Mouse (Mus musculus) heart, embryonic 14.5 days (tissue): Measurements from ENCODE around the gene Fam3c. TPM values are rescaled to one million over a fixed set of nuclear protein-coding genes. Genes with fewer than 3 reads are reported as not detected.

Source experiments
- ATAC-seq: fragments of 200-750 bp; cut with Nextera tagmentation; 2 replicates; pipeline ENCODE4 v1.8.0; 2017; ENCODE audit warnings: low read depth, moderate TSS enrichment; ENCODE audit not compliant: insufficient number of reproducible peaks, insufficient read depth, low FRiP score
- H3K27ac ChIP-seq, 2 experiments: fragments of 200-500 bp in 1 of 2; fragments of 300-500 bp in 1 of 2; sonication (generic) in 1 of 2; replicated peaks in 1 of 2; 2 replicates each; pipeline ENCODE4 v1.5.1; 2012 to 2014; ENCODE audit warnings: low read depth in 2 of 2, low read length in 2 of 2, control low read depth in 1 of 2, mild to moderate bottlenecking in 1 of 2, mixed read lengths in 1 of 2; ENCODE audit not compliant: control insufficient read depth in 1 of 2, insufficient read depth in 1 of 2
- H3K27me3 ChIP-seq: fragments of 300-500 bp; sonication (generic); 2 replicates; pipeline ENCODE4 v1.6.1; 2014; ENCODE audit warnings: mild to moderate bottlenecking, low read length, control low read depth; ENCODE audit not compliant: control insufficient read depth, insufficient read depth
- H3K36me3 ChIP-seq: fragments of 300-500 bp; sonication (generic); 2 replicates; pipeline ENCODE4 v1.6.1; 2014; ENCODE audit warnings: mild to moderate bottlenecking, control low read depth, low read length, mixed read lengths; ENCODE audit not compliant: control insufficient read depth, insufficient read depth
- H3K4me1 ChIP-seq, 2 experiments: fragments of 200-500 bp in 1 of 2; fragments of 300-500 bp in 1 of 2; sonication (generic) in 1 of 2; 2 replicates each; pipeline ENCODE4 v1.6.1; 2012 to 2014; ENCODE audit warnings: low read length in 2 of 2, control low read depth in 1 of 2, mixed read lengths in 1 of 2; ENCODE audit not compliant: control insufficient read depth in 2 of 2, insufficient read depth in 2 of 2
- H3K4me2 ChIP-seq: fragments of 300-500 bp; sonication (generic); 2 replicates; pipeline ENCODE4 v1.6.1; 2014; ENCODE audit warnings: mild to moderate bottlenecking, low read length
- H3K4me3 ChIP-seq, 2 experiments: fragments of 200-500 bp in 1 of 2; fragments of 300-500 bp in 1 of 2; sonication (generic) in 1 of 2; 2 replicates each; pipeline ENCODE4 v1.5.1; 2012 to 2014; ENCODE audit warnings: low read length in 2 of 2, mild to moderate bottlenecking in 2 of 2, control low read depth in 1 of 2, low read depth in 1 of 2, moderate library complexity in 1 of 2; ENCODE audit not compliant: control insufficient read depth in 1 of 2, insufficient read depth in 1 of 2
- H3K9ac ChIP-seq: fragments of 300-500 bp; sonication (generic); 2 replicates; pipeline ENCODE4 v1.6.1; 2014; ENCODE audit warnings: mild to moderate bottlenecking, low read length
- H3K9me3 ChIP-seq: fragments of 300-500 bp; sonication (generic); 2 replicates; pipeline ENCODE4 v1.6.1; 2016; ENCODE audit warnings: low read length, control low read depth; ENCODE audit not compliant: control insufficient read depth
- WGBS: fragments of 180-500 bp; shearing (Covaris S2); extraction: QIAGEN DNeasy Blood & Tissue Kit; methylation state at CpG from one replicate; pipeline ENCODE4 v1.1.7; 2014; 5-methylcytosine and 5-hydroxymethylcytosine counted together
- polyA plus RNA-seq: library from polyadenylated mRNA; unstranded; fragments of >200 nt; fragmentation: Nextera tagmentation; extraction: Ambion mirVana; gene quantifications from 2 replicates; pipeline ENCODE4 v1.2.1, GENCODE M21; 2014

Gene Fam3c
- polyA plus RNA-seq, 1 experiment from 2014 or later = 49.6 TPM

DNA sequence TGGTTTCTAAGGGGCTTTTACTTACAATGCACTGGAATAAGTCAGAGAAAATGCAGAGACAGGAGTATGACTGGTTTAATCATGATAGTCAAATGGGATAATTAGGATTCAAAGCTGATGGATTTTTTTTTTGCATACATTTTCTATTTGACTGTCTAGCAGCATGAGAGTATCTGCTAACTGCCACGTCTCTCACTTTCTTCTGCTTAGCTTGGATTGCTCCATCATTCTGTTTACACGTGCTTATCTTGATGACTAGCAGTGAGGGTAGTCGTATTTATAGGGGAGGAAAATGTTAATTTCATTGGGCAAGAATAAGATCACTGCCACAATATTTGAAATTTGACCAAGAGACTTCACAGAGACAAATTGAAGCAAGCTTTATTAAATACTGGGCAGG is 39.2 kb upstream of the Fam3c start:
- H3K27ac ChIP-seq = no peak overlapping the region
- H3K4me3 ChIP-seq = no peak overlapping the region
- H3K36me3 ChIP-seq = no peaks in the 10 kb centered on the region
- H3K27me3 ChIP-seq = no peaks in the 10 kb centered on the region
- no peak overlapping the region for H3K4me2 ChIP-seq
- ATAC-seq = no peak
- WGBS = 36% methylated on average over 3 of the region's 3 CpGs
- no peaks in the 10 kb centered on the region for H3K9me3 ChIP-seq
- no peaks in the 10 kb centered on the region for H3K4me1 ChIP-seq
- no peak overlapping the region for H3K9ac ChIP-seq

DNA sequence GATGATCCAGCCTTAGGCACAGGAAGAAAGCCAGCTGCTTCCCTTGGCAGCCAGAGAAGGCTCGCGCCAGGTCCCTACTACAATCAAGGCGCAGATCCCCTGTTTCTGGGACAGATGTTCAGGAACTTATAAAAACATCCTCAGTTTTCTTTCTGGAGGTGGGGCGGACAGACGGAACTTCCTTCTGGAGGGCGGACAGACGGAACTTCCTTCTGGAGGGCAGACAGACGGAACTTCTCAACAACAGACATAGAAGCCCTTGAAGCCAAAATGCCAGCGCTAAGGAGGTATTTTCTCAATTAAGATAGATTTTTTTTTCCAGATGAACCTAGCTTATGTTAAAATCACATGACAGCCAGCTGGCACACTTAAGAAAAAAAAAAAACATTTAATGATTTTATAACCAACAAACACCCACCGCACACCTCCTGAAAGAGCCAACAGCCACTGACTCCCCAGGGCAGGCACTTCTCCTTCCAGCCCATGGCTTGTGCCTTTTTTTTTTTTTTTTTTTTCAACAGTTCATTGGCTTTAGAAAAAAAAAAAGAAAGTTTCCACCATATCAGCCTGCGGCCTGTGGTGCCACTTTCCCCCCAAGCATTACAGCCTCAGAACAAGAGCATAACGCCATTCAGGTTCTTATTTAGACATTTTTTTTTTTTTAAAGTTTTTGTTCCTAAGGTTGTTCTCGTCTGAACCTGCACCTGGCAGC is 34.8 kb upstream of the Fam3c start:
- WGBS = 69% methylated on average over 13 of the region's 13 CpGs
- H3K9me3 ChIP-seq = no peaks in the 10 kb centered on the region

DNA sequence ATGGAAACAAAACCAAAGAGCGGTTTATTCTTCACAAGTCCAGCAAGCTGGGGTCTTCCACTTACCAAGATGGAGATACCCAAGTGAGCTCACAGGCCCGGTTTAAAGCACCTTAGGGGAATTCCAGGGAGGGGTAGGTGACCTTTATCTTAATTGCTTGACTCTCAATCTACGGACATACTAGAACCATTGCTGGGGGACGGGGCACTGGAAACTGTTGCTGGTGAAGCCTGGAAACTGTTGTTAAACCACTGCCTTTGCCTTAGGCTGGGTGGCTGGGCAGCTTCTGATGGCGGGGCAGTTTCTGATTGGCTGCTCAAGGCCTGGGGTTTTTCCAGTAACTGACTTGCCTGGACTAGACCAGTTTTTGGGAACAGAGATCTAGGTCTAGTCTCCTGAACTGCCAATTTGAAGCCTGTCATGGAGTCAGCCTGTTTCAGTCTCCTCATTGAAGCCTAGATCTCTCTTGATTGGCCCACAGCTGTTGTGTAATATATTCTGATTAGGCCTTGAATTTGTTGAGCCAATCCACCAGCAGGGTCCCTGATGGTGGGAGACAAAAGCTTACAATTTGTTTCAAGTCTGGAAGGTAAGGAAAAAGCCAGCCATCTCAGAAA is 29.3 kb upstream of the Fam3c start:
- ATAC-seq = no peak
- no peak overlapping the region for H3K9ac ChIP-seq
- H3K9me3 ChIP-seq = 0 out of 2 replicates have a peak, but pooled peaks cover 4% of the 10 kb centered on the region
- H3K4me2 ChIP-seq = no peak overlapping the region
- H3K27me3 ChIP-seq = no peaks in the 10 kb centered on the region
- H3K27ac ChIP-seq = no peak overlapping the region
- H3K4me3 ChIP-seq = no peak overlapping the region
- 83% methylated on average over 5 of the region's 5 CpGs for WGBS
- H3K36me3 ChIP-seq = no peaks in the 10 kb centered on the region
- no peaks in the 10 kb centered on the region for H3K4me1 ChIP-seq

More for the DNA sequence above, 34.8 kb upstream of the Fam3c start:
- H3K27me3 ChIP-seq = no peaks in the 10 kb centered on the region
- H3K27ac ChIP-seq = no peak overlapping the region
- no peak for ATAC-seq
- H3K4me1 ChIP-seq = no peaks in the 10 kb centered on the region
- H3K9ac ChIP-seq = no peak overlapping the region
- no peaks in the 10 kb centered on the region for H3K36me3 ChIP-seq
- no peak overlapping the region for H3K4me3 ChIP-seq
- no peak overlapping the region for H3K4me2 ChIP-seq

DNA sequence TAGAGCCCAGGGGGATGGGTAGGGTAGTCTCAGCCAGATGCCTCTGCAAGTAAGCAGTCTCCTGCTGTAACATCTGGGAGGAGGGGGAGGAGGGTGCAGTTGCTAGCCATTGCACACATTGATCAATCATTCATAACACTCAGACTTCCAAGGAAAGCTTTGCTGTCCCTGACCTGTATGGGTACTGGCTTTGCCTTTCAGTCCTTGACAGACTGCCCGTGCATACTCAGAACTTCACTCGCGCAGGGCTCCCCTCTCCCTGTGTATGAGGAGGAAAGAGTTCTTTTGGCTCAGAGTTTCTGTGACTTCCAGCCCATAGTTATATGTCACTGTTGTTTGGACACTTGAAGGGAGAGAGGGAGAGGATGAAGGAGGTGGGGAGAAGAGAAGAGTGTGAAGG is 24.2 kb upstream of the Fam3c start:
- 90% methylated on average over 3 of the region's 3 CpGs for WGBS
- H3K4me2 ChIP-seq = no peak overlapping the region
- no peak overlapping the region for H3K4me3 ChIP-seq
- no peaks in the 10 kb centered on the region for H3K4me1 ChIP-seq
- H3K27ac ChIP-seq = no peak overlapping the region
- H3K36me3 ChIP-seq = no peaks in the 10 kb centered on the region
- H3K9ac ChIP-seq = no peak overlapping the region
- no peaks in the 10 kb centered on the region for H3K27me3 ChIP-seq
- no peak for ATAC-seq
- 0 out of 2 replicates have a peak, but pooled peaks cover 1% of the 10 kb centered on the region for H3K9me3 ChIP-seq

DNA sequence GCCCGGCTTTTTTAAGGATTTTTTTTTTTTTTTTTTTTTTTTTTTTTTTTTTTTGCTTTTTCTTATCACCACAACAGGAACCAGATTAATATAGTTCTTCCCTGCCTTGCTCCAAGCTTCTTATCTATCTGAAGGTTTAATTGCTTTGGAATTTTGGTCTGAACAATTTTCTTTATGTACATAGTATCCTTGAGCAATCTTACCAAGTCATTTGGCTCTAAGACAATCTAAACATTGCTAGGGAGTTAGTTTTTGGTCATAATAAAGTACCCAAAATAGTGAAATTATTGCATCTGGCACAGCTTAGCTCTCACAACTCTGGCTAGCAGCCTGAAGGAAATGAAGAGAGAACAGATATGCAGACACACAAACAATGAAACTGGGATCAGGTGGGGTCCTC is 23.8 kb upstream of the Fam3c start:
- Histone ChIP-seq H3K27me3 (no peaks in the 10 kb centered on the region), H3K4me2 (no peak overlapping the region), H3K4me1 (no peaks in the 10 kb centered on the region), H3K4me3 (no peak overlapping the region), H3K36me3 (no peaks in the 10 kb centered on the region), H3K9me3 (no peaks in the 10 kb centered on the region), H3K27ac (no peak overlapping the region), H3K9ac (no peak overlapping the region)
- WGBS = 88% methylated on average over 1 of the region's 1 CpGs
- ATAC-seq = no peak

DNA sequence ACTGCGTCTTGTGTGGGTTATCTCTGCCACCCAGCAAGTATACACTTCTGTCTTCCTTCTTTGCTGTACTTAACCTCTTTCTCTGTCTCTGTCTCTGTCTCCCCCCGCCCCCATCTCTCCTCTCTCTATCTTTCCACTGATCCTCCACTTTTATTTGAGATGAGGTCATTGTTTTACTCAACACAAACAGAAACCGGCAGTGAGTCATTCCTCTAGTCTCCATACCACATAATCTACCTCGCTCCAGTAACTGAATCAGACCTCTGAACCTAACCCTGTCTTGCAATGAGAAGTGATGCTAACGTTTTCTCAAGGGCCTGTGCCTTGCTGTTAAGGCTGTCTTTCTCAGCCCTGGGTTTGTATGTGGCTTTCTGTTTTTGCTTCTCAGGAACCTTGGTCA is 22.4 kb upstream of the Fam3c start:
- WGBS = 48% methylated on average over 5 of the region's 5 CpGs
- ATAC-seq = no peak
- no peak overlapping the region for H3K27ac ChIP-seq
- no peak overlapping the region for H3K4me3 ChIP-seq
- H3K9ac ChIP-seq = no peak overlapping the region
- H3K9me3 ChIP-seq = no peaks in the 10 kb centered on the region
- H3K27me3 ChIP-seq = no peaks in the 10 kb centered on the region
- H3K4me1 ChIP-seq = no peaks in the 10 kb centered on the region
- no peak overlapping the region for H3K4me2 ChIP-seq
- no peaks in the 10 kb centered on the region for H3K36me3 ChIP-seq

DNA sequence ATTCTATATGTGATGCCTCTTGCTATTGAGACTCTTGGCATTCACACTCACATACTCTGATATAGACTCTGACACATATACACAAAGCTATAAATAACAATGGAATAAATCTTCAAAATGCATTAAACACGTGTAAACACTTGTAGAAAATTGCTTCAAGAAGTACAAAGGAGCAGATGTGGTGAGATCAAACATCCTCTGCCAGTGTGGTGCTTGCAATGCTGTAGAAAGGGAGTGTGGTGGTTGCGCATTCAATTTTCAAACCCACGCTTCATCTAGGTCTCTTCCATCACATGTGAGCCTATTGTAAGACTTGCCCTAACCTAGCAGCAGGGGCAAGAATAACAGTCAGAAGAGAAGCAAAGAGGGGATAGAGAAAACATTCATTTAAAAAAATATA is 18.7 kb upstream of the Fam3c start:
- Histone ChIP-seq H3K4me2 (no peak overlapping the region), H3K9ac (no peak overlapping the region), H3K4me3 (no peak overlapping the region), H3K27ac (no peak overlapping the region), H3K4me1 (no peaks in the 10 kb centered on the region), H3K27me3 (no peaks in the 10 kb centered on the region), H3K9me3 (no peaks in the 10 kb centered on the region), H3K36me3 (no peaks in the 10 kb centered on the region)
- ATAC-seq = no peak
- WGBS = 81% methylated on average over 3 of the region's 3 CpGs

DNA sequence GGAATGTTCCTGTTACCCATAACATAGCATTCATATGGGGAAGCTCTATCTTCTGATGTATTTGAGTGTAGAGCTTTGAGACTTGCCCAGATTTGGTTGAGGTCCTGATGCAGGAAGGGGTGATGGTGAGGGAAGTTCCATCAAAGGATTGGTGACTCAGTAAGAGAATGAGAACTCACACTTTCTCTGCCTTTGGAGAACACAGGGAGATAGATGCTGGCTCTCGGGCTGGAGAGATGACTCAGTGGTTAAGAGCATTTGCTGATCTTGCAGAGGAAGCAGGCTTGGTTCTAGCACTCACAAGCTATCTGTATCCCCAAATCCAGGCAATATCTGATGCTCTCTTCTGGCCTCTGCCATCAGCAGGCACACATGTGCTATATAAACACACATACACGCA is 17.4 kb upstream of the Fam3c start:
- Histone ChIP-seq H3K9ac (no peak overlapping the region), H3K4me3 (no peak overlapping the region), H3K9me3 (no peaks in the 10 kb centered on the region), H3K27me3 (no peaks in the 10 kb centered on the region), H3K4me2 (no peak overlapping the region), H3K27ac (no peak overlapping the region), H3K4me1 (no peaks in the 10 kb centered on the region), H3K36me3 (no peaks in the 10 kb centered on the region)
- 68% methylated on average over 2 of the region's 2 CpGs for WGBS
- no peak for ATAC-seq
